Mouse (Mus musculus): ENCODE results near the gene Shb. TPM values are rescaled to one million over a fixed set of nuclear protein-coding genes. Genes with fewer than 3 reads are reported as not detected.
A peak's percentile ranks its signal among the peaks of the same experiment; 100 is the strongest.

The Shb gene
- polyA plus RNA-seq, 1 experiment = 11.4 TPM

DNA sequence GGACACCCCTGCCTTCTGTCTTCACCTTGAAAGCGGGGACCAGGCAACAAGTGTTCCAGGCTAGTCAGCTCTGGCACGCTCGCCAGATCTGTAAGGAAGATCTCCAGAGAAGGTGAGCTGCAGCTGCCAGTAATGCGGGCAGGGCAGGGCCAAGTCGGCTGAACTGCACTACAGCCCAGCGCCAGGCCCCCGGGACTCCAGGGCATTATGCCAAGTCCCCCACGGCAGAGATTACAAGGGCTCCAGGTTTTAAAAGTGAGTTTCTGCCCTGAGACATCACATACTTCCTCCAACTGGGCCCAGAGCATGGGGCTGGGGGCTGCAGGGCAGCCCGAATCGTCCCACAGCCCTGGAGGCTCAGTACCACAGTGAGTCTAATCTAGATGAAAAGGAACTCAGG, 52.8 kb downstream of the Shb start:
- Histone ChIP-seq H3K4me3 (ENCODE audit: insufficient read depth, low read length) (no peak overlapping the region), H3K4me1 (ENCODE audit: control insufficient read depth, insufficient read depth, low read length) (0 out of 2 replicates have a peak, but pooled peaks cover 2% of the 10 kb centered on the region), H3K27ac (ENCODE audit: insufficient read depth, low read length) (no peak overlapping the region)
- no peak for TF ChIP-seq CTCF (IDR thresholded peaks at IDR 0.05; ENCODE audit: extremely low read depth, insufficient read depth, low read length)
- no peak for TF ChIP-seq POLR2A (IDR thresholded peaks at IDR 0.05; ENCODE audit: extremely low read depth, insufficient read depth, low read length)

DNA sequence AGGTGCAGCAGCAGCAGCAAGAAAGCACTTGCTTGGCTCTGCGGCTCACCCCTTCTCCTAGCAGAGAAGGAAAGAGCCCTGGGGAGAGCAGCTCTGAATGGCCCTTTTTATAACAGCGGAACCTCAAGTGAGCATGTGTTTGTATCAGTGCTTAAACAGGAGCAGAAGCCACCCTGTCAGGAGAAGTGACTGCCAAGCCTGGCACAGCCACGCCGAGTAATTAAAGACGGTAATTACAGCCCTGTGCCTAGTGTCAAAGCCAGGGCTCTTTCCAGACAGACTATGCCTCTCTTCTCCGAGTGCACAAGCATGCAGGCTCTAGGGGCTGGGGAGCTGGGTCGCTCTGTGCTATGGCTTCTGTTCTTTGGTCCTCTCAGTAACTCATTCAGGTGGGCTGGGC, 54.1 kb downstream of the Shb start:
- Histone ChIP-seq H3K4me3 (ENCODE audit: insufficient read depth, low read length) (no peak overlapping the region), H3K4me1 (ENCODE audit: control insufficient read depth, insufficient read depth, low read length) (peaks cover 4% of the 10 kb centered on the region; the same call in 1 of the 2 replicates), H3K27ac (ENCODE audit: insufficient read depth, low read length) (no peak overlapping the region)
- no peak for TF ChIP-seq CTCF (IDR thresholded peaks at IDR 0.05; ENCODE audit: extremely low read depth, insufficient read depth, low read length)
- TF ChIP-seq POLR2A (IDR thresholded peaks at IDR 0.05; ENCODE audit: extremely low read depth, insufficient read depth, low read length) = no peak

DNA sequence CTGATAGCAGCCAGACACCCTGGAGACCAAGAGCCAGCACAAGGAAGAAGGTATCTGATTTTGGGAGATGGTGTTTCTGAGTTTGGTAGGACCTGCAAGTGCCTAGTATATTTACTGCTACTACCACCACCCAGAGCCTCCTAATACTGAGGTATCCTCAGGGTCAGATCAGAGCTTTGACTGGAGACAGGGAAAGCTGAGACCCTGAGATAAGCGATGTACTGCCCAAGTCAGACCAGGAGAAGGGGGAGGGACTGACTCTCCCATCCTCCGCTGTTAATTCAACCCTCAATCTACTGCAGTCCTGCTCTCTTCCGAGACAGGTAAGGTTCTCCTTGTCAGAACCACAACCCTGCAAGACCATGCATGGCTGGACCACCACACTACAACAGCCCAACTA, 55.2 kb downstream of the Shb start:
- H3K27ac ChIP-seq (ENCODE audit: insufficient read depth, low read length) = no peak overlapping the region
- H3K4me3 ChIP-seq (ENCODE audit: insufficient read depth, low read length) = no peak overlapping the region
- peaks cover 8% of the 10 kb centered on the region for H3K4me1 ChIP-seq (ENCODE audit: control insufficient read depth, insufficient read depth, low read length)
- TF ChIP-seq CTCF (IDR thresholded peaks at IDR 0.05; ENCODE audit: extremely low read depth, insufficient read depth, low read length) (no peak), POLR2A (IDR thresholded peaks at IDR 0.05; ENCODE audit: extremely low read depth, insufficient read depth, low read length) (no peak)

DNA sequence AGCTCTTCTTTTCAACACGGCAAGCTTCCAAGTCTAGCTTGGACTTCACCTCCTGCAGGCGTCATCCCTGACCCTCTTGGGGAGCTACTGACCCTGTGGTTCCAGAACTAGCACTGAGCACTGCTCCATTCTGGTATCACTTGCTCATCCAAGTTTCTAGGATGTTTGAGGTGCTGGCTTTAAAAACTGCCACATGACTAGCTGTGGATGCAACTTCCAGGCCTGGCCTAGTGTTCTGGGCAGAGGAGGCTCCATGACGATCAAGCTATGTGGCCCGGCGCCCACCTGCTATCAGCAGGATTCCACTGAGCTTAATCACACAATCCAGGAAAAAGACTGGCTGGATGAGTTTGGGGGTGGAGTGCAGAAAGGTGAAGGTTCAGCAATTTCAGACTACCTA, 57.4 kb downstream of the Shb start:
- no peak for TF ChIP-seq POLR2A (IDR thresholded peaks at IDR 0.05; ENCODE audit: extremely low read depth, insufficient read depth, low read length)
- TF ChIP-seq CTCF (IDR thresholded peaks at IDR 0.05; ENCODE audit: extremely low read depth, insufficient read depth, low read length) = no peak
- H3K27ac ChIP-seq (ENCODE audit: insufficient read depth, low read length) = no peak overlapping the region
- no peak overlapping the region for H3K4me3 ChIP-seq (ENCODE audit: insufficient read depth, low read length)
- H3K4me1 ChIP-seq (ENCODE audit: control insufficient read depth, insufficient read depth, low read length) = peaks cover 11% of the 10 kb centered on the region

DNA sequence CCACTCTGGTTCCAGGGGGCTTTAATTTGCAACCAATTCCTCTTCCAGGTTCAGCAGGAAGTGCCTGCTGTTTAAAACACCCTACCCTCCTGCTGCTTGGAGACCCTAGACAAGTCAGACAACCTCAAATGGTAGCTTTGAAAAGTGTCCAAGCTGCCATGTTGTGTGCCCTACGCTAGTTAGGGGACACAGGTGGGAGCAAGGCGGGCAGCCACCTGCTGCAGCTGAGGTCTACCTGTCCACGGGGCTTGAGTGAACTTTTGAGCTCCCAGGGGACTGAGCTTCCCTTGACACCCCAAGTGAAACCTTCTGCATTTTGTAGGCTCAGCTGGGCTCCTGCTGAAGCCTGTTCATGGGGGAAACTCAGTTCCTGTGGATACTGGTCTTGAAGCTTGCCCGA, 58.1 kb downstream of the Shb start:
- TF ChIP-seq POLR2A (IDR thresholded peaks at IDR 0.05; ENCODE audit: extremely low read depth, insufficient read depth, low read length) (no peak), CTCF (IDR thresholded peaks at IDR 0.05; ENCODE audit: extremely low read depth, insufficient read depth, low read length) (no peak)
- peaks cover 11% of the 10 kb centered on the region for H3K4me1 ChIP-seq (ENCODE audit: control insufficient read depth, insufficient read depth, low read length)

DNA sequence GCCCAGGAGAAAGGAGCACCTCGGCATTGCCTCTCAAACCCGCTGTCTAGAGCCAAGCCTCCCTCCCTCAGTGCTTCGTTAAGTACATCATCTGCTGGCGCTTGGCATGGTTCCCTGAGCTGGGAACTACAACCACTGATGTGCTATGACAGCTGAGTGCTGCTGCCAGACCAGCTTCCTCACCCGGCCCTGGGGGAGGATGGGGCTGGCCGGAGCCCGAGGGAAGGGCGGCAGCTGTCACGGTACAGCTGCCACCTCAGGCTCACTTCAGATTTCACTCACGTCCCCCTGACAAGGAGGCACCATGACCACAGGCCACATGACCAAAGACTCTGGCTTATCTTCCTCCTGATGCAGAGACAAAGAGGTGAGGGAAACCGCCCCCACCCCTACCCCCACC, 59.1 kb downstream of the Shb start:
- no peak for TF ChIP-seq CTCF (IDR thresholded peaks at IDR 0.05; ENCODE audit: extremely low read depth, insufficient read depth, low read length)
- no peak for TF ChIP-seq POLR2A (IDR thresholded peaks at IDR 0.05; ENCODE audit: extremely low read depth, insufficient read depth, low read length)
- peaks cover 9% of the 10 kb centered on the region for H3K4me1 ChIP-seq (ENCODE audit: control insufficient read depth, insufficient read depth, low read length)
- H3K4me3 ChIP-seq (ENCODE audit: insufficient read depth, low read length) = no peak overlapping the region
- no peak overlapping the region for H3K27ac ChIP-seq (ENCODE audit: insufficient read depth, low read length)

More for the DNA sequence above, 58.1 kb downstream of the Shb start:
- Histone ChIP-seq H3K4me3 (ENCODE audit: insufficient read depth, low read length) (no peak overlapping the region), H3K27ac (ENCODE audit: insufficient read depth, low read length) (no peak overlapping the region)

DNA sequence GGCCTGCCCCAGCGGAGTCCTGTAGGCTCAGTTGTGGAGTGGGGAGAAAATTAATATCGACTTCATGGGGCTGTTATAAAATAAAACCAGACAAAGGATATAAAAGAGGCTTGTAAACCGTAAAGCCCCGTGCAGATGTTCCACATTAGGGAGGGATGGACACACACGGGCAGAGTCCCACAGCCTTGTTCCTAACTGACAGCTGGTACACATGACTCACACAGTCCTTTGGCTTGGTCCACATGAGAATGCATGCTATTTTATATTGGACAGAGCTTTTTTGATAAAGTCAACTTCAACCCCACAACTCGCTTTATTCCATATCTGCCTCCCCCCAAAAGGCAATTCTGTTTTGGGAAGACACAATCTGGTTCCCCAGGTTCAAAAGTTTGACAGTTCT, 59.6 kb downstream of the Shb start:
- Histone ChIP-seq H3K27ac (ENCODE audit: insufficient read depth, low read length) (no peak overlapping the region), H3K4me1 (ENCODE audit: control insufficient read depth, insufficient read depth, low read length) (peaks cover 9% of the 10 kb centered on the region), H3K4me3 (ENCODE audit: insufficient read depth, low read length) (no peak overlapping the region)
- no peak for TF ChIP-seq CTCF (IDR thresholded peaks at IDR 0.05; ENCODE audit: extremely low read depth, insufficient read depth, low read length)
- TF ChIP-seq POLR2A (IDR thresholded peaks at IDR 0.05; ENCODE audit: extremely low read depth, insufficient read depth, low read length) = no peak

DNA sequence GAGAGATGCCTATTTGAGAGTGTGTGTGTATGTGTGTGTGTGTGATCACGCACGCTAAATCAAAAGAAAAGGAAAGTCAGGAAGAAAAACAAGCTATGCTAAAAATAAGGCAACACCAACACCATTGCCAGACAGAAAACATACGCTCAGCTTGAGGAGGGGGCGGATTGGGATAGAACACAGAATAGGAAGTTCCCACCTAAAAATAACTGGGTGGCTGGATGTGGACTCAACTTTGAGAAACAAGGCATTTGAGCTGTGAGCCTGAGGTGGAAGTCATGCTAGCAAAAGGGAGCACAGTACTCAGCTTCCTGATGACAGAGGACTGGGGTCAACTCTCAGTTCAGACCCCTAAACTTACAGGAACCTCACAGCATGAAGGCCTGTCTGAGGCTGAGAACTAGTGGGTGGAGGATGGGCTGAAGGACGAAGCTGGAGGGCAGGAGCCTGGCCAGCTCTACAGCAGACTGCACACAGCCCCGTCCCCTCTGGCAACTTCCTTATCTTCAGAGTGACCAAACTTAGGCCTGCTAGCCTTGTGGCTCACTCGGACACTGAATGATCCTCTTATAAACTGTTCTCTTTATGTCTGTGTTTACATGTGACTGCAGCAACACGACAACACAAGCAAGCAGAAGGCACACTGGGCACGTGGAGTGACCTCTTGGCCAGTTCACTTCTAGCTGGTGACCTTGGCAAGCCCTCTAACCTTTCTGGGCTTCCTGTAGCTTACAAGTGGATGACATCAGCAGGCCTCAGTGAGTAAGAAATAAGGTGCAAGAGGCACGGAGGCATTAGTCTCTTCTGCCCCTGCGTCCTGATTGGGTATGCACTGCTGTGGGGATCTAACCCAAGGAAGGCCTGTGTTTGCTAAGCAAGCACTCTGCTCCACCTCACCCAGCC, 60.4 kb downstream of the Shb start:
- Histone ChIP-seq H3K4me1 (ENCODE audit: control insufficient read depth, insufficient read depth, low read length) (peaks cover 9% of the 10 kb centered on the region), H3K4me3 (ENCODE audit: insufficient read depth, low read length) (no peak overlapping the region), H3K27ac (ENCODE audit: insufficient read depth, low read length) (0 out of 2 replicates have a peak overlapping the region, but pooled peaks have one; percentile 5)
- TF ChIP-seq POLR2A (IDR thresholded peaks at IDR 0.05; ENCODE audit: extremely low read depth, insufficient read depth, low read length) (no peak), CTCF (IDR thresholded peaks at IDR 0.05; ENCODE audit: extremely low read depth, insufficient read depth, low read length) (no peak)

DNA sequence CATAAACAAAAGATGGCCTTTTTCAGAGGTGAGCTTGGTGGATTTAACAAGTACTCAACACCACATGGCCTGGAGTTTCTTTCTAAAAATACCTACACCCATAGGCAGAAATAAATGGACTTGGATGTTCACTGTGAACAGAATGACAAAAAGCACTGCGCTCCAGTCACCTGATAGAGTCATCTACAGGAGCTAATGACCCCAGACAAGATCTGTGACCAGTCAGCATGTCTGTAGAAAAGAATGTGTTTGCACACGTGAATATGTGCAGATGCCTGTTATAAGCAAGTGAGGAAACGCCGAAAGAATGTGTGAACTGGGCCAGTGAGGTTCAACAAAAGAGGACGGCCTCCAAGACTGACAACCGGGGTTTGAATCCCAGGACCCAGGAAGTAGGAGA, 63.2 kb downstream of the Shb start:
- Histone ChIP-seq H3K27ac (ENCODE audit: insufficient read depth, low read length) (no peak overlapping the region), H3K4me1 (ENCODE audit: control insufficient read depth, insufficient read depth, low read length) (peaks cover 9% of the 10 kb centered on the region), H3K4me3 (ENCODE audit: insufficient read depth, low read length) (no peak overlapping the region)
- TF ChIP-seq CTCF (IDR thresholded peaks at IDR 0.05; ENCODE audit: extremely low read depth, insufficient read depth, low read length) (no peak), POLR2A (IDR thresholded peaks at IDR 0.05; ENCODE audit: extremely low read depth, insufficient read depth, low read length) (no peak)

DNA sequence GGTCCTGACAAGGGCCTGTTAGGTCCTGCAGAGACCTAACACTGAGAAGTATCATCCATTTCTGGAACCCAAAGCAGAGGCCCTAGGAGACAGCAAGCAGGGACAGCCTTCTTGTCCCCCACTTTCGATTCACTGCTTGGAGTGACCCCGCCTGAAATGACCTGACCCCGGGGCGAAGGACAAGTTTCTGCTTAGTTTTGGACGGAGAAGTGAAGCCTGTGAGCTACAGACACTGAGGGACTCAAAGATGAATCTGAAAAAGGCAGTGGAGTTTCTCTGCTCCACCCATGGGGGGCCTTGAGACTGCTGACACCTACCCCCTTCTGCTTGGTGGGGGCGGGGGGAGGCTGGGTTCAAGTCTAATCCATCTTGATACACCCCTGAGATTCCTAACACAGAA, 63.8 kb downstream of the Shb start:
- Histone ChIP-seq H3K4me3 (ENCODE audit: insufficient read depth, low read length) (no peak overlapping the region), H3K27ac (ENCODE audit: insufficient read depth, low read length) (no peak overlapping the region), H3K4me1 (ENCODE audit: control insufficient read depth, insufficient read depth, low read length) (peaks cover 9% of the 10 kb centered on the region)
- no peak for TF ChIP-seq CTCF (IDR thresholded peaks at IDR 0.05; ENCODE audit: extremely low read depth, insufficient read depth, low read length)
- TF ChIP-seq POLR2A (IDR thresholded peaks at IDR 0.05; ENCODE audit: extremely low read depth, insufficient read depth, low read length) = no peak

Data from cortical plate, adult 2 months (tissue).